Mouse (Mus musculus): ENCODE measurements around the gene Tmem140. TPM values are rescaled to one million over a fixed set of nuclear protein-coding genes. Genes with fewer than 3 reads are reported as not detected.
A peak's percentile ranks its signal among the peaks of the same experiment; 100 is the strongest.

Gene Tmem140
- total RNA-seq, 2 experiments from 2014 or later = 0.84 to 1.4 TPM

- DNase-seq = no peak
- intact Hi-C loops (cut with DNase I) = no loop called here
Observed at GRCm38 (mm10) chr6:34906661-34907060, 43.7 kb downstream of the Tmem140 start.

DNA sequence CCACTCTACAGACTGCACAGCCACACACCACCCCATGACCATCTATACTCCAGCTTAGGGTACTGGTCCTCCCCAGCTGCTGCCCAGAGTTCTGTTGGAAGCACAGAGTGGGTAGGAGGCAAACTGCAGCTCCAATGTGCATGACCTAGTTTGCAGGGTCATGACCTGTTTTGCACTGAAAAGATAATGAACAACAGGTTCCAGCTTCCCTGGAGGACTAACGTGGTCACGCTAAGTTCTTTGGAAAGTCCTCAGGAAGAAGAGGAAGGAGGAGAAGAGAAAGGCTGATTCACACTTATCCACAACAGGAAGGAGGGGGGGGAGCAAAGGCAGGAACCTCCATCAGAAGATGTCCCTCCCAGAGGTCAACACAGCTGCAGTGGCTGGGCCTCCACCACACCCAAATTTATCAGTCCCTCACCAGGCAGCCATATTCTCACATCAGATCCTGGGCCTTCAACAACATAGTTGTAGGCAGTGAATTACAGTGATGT, 44.2 kb downstream of the Tmem140 start:
- intact Hi-C loops (cut with DNase I) = no loop called here
- no peak for DNase-seq

DNA sequence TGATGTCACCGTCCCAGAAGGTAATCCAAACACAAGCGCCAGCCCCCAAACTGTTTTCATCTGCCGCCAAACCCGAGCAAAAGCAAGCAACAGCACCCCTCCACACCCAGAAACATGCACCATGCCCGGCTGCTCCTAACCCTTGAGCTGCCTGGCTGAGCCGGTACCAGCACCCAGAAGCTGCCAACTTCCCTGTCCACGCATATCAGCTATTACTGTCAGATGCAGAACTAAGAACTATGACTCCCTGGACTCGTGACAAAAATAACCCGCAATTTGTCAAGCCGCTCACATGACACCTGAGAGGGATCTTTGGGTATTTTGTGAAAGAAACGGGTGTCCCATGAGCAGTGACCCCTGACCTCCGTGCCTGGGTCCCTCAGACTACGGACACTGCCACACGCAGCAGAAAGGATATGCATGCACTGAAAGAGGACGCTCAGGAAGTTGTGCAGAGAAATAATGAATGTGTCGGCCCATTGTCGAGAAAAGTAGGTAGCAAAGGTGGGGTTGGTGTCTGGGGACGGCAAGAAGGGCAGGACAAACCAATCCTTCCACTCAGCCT, 44.8 kb downstream of the Tmem140 start:
- intact Hi-C loops (cut with DNase I) = no loop called here
- DNase-seq = no peak

- intact Hi-C loops (cut with DNase I) = no loop called here
- DNase-seq = no peak
Observed at GRCm38 (mm10) chr6:34909631-34910345, 46.8 kb downstream of the Tmem140 start.

GRCm38 (mm10) chr6:34910371-34911219, 47.6 kb downstream of the Tmem140 start, which contains the start of gene Wdr91:
Gene Wdr91, minus strand, starts transcription at chr6:34910876.
- intact Hi-C loops (cut with DNase I) = no loop called here
- DNase-seq = peak; percentile 97

DNA sequence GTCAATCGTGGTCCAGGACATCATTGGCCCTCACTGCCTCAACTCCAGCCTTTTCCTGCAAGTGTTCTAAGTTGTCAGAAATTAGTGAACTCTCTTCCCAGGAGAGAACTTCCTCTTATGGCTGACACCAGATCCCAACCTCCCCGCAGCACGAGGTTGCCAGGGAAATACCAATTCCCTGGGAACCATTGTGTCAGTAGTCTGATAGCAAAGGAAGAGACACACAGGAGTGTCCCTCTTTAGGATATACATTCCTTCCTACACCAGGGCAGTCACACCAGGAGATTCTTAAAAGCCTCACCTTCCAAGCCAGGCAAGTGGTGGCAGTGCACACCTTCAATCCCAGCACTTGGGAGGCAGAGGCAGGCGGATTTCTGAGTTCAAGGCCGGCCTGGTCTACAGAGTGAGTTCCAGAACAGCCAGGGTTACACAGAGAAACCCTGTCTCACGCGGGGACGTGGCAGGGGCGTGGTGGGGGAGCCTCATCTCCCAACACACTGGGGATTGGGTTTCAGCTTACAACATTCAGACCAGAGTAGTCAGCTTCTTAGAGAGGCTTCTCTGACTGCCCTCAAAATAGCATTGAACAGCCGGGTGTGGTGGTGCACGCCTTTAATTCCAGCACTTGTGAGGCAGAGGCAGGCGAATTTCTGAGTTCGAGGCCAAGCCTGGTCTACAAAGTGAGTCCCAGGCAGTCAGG, 50.5 kb downstream of the Tmem140 start:
- no peak for DNase-seq
- intact Hi-C loops (cut with DNase I) = no loop called here

- DNase-seq = no peak
- intact Hi-C loops (cut with DNase I) = no loop called here
Observed at GRCm38 (mm10) chr6:34914462-34914861, 51.5 kb downstream of the Tmem140 start.

DNA sequence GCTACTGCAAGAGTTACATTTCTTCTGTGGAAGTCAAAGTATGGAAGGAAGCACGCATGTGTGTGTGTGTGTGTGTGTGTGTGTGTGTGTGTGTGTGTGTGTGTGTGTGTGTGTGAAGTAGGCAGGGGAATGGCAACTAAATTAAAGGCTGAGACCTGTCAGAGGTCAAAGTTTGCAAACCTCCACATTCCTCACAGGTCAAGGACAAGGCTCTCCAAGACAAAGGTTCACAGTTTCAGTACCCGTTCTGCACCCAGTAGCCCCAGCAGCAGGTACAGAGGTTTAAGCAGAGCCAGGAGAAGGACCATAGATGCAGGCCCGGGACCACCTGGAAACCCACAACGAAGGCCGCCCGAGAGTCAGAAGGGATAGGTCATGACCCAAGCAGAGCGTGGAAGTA, 56.2 kb downstream of the Tmem140 start:
- DNase-seq = no peak
- intact Hi-C loops (cut with DNase I) = no loop called here

- intact Hi-C loops (cut with DNase I) = no loop called here
- no peak for DNase-seq
Observed at GRCm38 (mm10) chr6:34919956-34920355, 57.0 kb downstream of the Tmem140 start, which contains the start of gene Stra8. Gene Stra8, plus strand, starts transcription at chr6:34920163.

DNA sequence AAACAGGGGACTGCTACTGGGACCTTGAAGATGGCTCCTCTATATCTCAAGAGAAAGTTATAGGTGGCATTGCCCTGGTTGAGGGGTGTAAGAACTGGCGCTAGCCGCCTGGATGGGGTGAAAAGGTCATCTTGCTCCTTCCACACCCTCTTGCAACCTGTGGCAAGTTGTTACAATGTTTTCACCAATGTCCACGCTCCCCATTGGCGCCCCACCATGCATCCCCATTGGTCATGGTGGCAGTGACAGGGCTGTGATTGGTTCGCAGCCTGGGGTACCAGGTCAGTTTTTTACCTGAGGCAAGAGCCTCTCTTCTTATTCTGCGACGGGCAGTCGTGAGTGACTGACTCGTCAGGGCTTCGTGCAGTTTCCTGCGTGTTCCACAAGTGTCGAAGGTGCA, 57.7 kb downstream of the Tmem140 start:
- intact Hi-C loops (cut with DNase I) = no loop called here
- no peak for DNase-seq

DNA sequence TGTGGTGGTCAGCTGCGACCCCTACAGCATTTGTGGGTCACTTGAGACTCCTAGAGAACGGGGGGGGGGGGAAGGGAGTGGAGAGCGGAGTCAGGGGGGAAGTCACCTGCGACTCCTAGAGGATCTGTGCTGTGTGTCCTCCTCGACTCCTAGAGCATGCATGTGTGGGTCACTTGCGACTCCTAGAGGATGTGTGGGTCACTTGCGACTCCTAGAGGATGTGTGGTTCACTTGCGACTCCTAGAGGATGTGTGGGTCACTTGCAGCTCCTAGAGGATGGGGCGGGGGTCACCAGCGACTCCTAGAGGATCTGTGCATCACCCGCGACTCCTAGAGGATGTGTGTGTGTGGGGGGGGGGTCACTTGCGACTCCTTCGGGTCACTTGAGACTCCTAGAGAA, 59.0 kb downstream of the Tmem140 start:
- intact Hi-C loops (cut with DNase I) = no loop called here
- DNase-seq = peak; percentile 35

Other genes with a start within 250 kb of the Tmem140 start
- 10 to 100 TPM; 16.4 to 18.5 TPM for gene Agbl3, start 82.7 kb upstream of the Tmem140 start, total RNA-seq (2021)
- 1 to 10 TPM; 5.3 to 5.7 TPM for gene Cyren, start 14.9 kb downstream of the Tmem140 start, total RNA-seq (2021)
- gene Wdr91, start 47.7 kb downstream of the Tmem140 start, total RNA-seq (2021) = 10 to 100 TPM; 26.7 to 28.5 TPM
- gene Stra8, start 57.0 kb downstream of the Tmem140 start, total RNA-seq (2021) = not detected
- gene Slc23a4, start 125.3 kb downstream of the Tmem140 start, total RNA-seq (2021) = 1 to 10 TPM; 2.0 to 2.5 TPM